Mouse (Mus musculus) embryonic fibroblast, embryonic 13.5 days (primary cell): ENCODE measurements around the gene Cox11.

Experiments used
- CTCF ChIP-seq: IDR thresholded peaks from 2 replicates; pipeline ENCODE4 v1.5.1; 2011; ENCODE audit warnings: mild to moderate bottlenecking, control low read depth, low read length, moderate library complexity, borderline replicate concordance; ENCODE audit not compliant: insufficient read depth
- POLR2A ChIP-seq: IDR thresholded peaks from 2 replicates; pipeline ENCODE4 v1.6.1; 2011; ENCODE audit warnings: low read depth, mild to moderate bottlenecking, control low read depth, low read length, moderate library complexity

GRCm38 (mm10) chr11:90625174-90625573, 12.8 kb upstream of the Cox11 start:
- TF ChIP-seq CTCF (no peak), POLR2A (no peak)
